Mouse (Mus musculus) kidney, postnatal 4 days (tissue): Measurements from ENCODE around the gene Ankrd65.
A peak's percentile ranks its signal among the peaks of the same experiment; 100 is the strongest.

Experiments used
- DNase-seq, 2 experiments: peaks; one replicate each; pipeline ENCODE4 v3.0.0; 2021; ENCODE audit warnings: mixed read lengths in 2 of 2

The Ankrd65 gene

GRCm38 (mm10) chr4:155848434-155849095 is 58.3 kb downstream of the Ankrd65 start:
- peak in 1 of 2 experiments; percentile 36 for DNase-seq
